Mouse (Mus musculus) macrophage (primary cell): ENCODE results near the gene Igfbp5. TPM values are rescaled to one million over a fixed set of nuclear protein-coding genes. Genes with fewer than 3 reads are reported as not detected.

Source experiments
- H3K27ac ChIP-seq: fragments of 350-480 bp; formaldehyde crosslinking; 2 replicates; pipeline ENCODE4 v1.9.0; 2021
- H3K36me3 ChIP-seq: fragments of 350-480 bp; formaldehyde crosslinking; 2 replicates; pipeline ENCODE4 v1.9.0; 2021; ENCODE audit errors: inconsistent target
- H3K4me3 ChIP-seq: fragments of 350-480 bp; formaldehyde crosslinking; 2 replicates; pipeline ENCODE4 v1.9.0; 2021; ENCODE audit errors: inconsistent target
- H3K79me2 ChIP-seq: fragments of 350-480 bp; formaldehyde crosslinking; 2 replicates; pipeline ENCODE4 v1.9.0; 2021; ENCODE audit errors: inconsistent target
- WGBS: methylation state at CpG from one replicate; pipeline ENCODE4 v1.1.7; 2026; ENCODE audit warnings: inconsistent platforms; ENCODE audit not compliant: missing documents; 5-methylcytosine and 5-hydroxymethylcytosine counted together
- polyA plus RNA-seq: library from polyadenylated mRNA; stranded (reverse); fragments of 250-400 nt; gene quantifications from 3 replicates; pipeline ENCODE4 v1.2.4, GENCODE M21; 2018; ENCODE audit warnings: inconsistent platforms

Igfbp5 gene
- polyA plus RNA-seq, 1 experiment from 2014 or later: 0.03 TPM

- 84% methylated on average over 7 of the region's 7 CpGs for WGBS
- Histone ChIP-seq H3K4me3 (no peak overlapping the region), H3K36me3 (no peaks in the 10 kb centered on the region), H3K79me2 (no peaks in the 10 kb centered on the region), H3K27ac (no peak overlapping the region)
These were observed 34.9 kb downstream of the Igfbp5 start for GRCm38 (mm10) chr1:72839791-72840190.

GRCm38 (mm10) chr1:72839356-72839755 is 35.3 kb downstream of the Igfbp5 start:
- Histone ChIP-seq H3K36me3 (no peaks in the 10 kb centered on the region), H3K79me2 (no peaks in the 10 kb centered on the region)
- 87% methylated on average over 8 of the region's 8 CpGs for WGBS

GRCm38 (mm10) chr1:72833563-72833962 is 41.1 kb downstream of the Igfbp5 start:
- Histone ChIP-seq H3K36me3 (no peaks in the 10 kb centered on the region), H3K27ac (no peak overlapping the region), H3K4me3 (no peak overlapping the region), H3K79me2 (no peaks in the 10 kb centered on the region)
- WGBS: 86% methylated on average over 4 of the region's 4 CpGs

More at GRCm38 (mm10) chr1:72839356-72839755, 35.3 kb downstream of the Igfbp5 start:
- Histone ChIP-seq H3K27ac (no peak overlapping the region), H3K4me3 (no peak overlapping the region)

- no peaks in the 10 kb centered on the region for H3K79me2 ChIP-seq
- WGBS: 88% methylated on average over 2 of the region's 3 CpGs
- no peak overlapping the region for H3K27ac ChIP-seq
- H3K4me3 ChIP-seq: no peak overlapping the region
- no peaks in the 10 kb centered on the region for H3K36me3 ChIP-seq
These were observed 42.0 kb downstream of the Igfbp5 start for GRCm38 (mm10) chr1:72832715-72833153.

- H3K79me2 ChIP-seq: no peaks in the 10 kb centered on the region
- no peaks in the 10 kb centered on the region for H3K36me3 ChIP-seq
- 91% methylated on average over 2 of the region's 2 CpGs for WGBS
- no peak overlapping the region for H3K27ac ChIP-seq
- no peak overlapping the region for H3K4me3 ChIP-seq
These were observed 44.2 kb downstream of the Igfbp5 start for GRCm38 (mm10) chr1:72830485-72830884.

- H3K36me3 ChIP-seq: no peaks in the 10 kb centered on the region
- no peaks in the 10 kb centered on the region for H3K79me2 ChIP-seq
- 81% methylated on average over 5 of the region's 5 CpGs for WGBS
- no peak overlapping the region for H3K27ac ChIP-seq
- no peak overlapping the region for H3K4me3 ChIP-seq
These were observed 45.8 kb downstream of the Igfbp5 start for GRCm38 (mm10) chr1:72828843-72829242.

- Histone ChIP-seq H3K79me2 (no peaks in the 10 kb centered on the region), H3K36me3 (no peaks in the 10 kb centered on the region), H3K4me3 (no peak overlapping the region), H3K27ac (no peak overlapping the region)
- WGBS: 33% methylated on average over 12 of the region's 12 CpGs
These were observed 47.0 kb downstream of the Igfbp5 start for GRCm38 (mm10) chr1:72827411-72828315.

- WGBS: 14% methylated on average over 7 of the region's 7 CpGs
- no peak overlapping the region for H3K27ac ChIP-seq
- no peaks in the 10 kb centered on the region for H3K36me3 ChIP-seq
- H3K79me2 ChIP-seq: no peaks in the 10 kb centered on the region
- no peak overlapping the region for H3K4me3 ChIP-seq
These were observed 47.8 kb downstream of the Igfbp5 start for GRCm38 (mm10) chr1:72826931-72827330.

- H3K36me3 ChIP-seq: no peaks in the 10 kb centered on the region
- WGBS: 12% methylated on average over 6 of the region's 6 CpGs
- no peaks in the 10 kb centered on the region for H3K79me2 ChIP-seq
- H3K4me3 ChIP-seq: no peak overlapping the region
- no peak overlapping the region for H3K27ac ChIP-seq
These were observed 48.2 kb downstream of the Igfbp5 start for GRCm38 (mm10) chr1:72826446-72826845.

GRCm38 (mm10) chr1:72825921-72826320 is 48.8 kb downstream of the Igfbp5 start:
- Histone ChIP-seq H3K36me3 (no peaks in the 10 kb centered on the region), H3K27ac (no peak overlapping the region), H3K4me3 (no peak overlapping the region), H3K79me2 (no peaks in the 10 kb centered on the region)
- WGBS: 37% methylated on average over 4 of the region's 4 CpGs

GRCm38 (mm10) chr1:72825286-72825685 is 49.4 kb downstream of the Igfbp5 start:
- Histone ChIP-seq H3K79me2 (no peaks in the 10 kb centered on the region), H3K27ac (no peak overlapping the region), H3K4me3 (no peak overlapping the region), H3K36me3 (no peaks in the 10 kb centered on the region)
- WGBS: 2% methylated on average over 20 of the region's 20 CpGs

- no peaks in the 10 kb centered on the region for H3K79me2 ChIP-seq
- H3K27ac ChIP-seq: no peak overlapping the region
- no peak overlapping the region for H3K4me3 ChIP-seq
- no peaks in the 10 kb centered on the region for H3K36me3 ChIP-seq
- 2% methylated on average over 35 of the region's 37 CpGs for WGBS
These were observed 50.0 kb downstream of the Igfbp5 start for GRCm38 (mm10) chr1:72824707-72825101.

- Histone ChIP-seq H3K27ac (no peak within 1 kb of the TSS), H3K79me2 (no peaks in the 10 kb centered on the region), H3K4me3 (no peak within 1 kb of the TSS), H3K36me3 (no peaks in the 10 kb centered on the region)
- 6% methylated on average over 44 of the region's 58 CpGs for WGBS
These were observed 50.7 kb downstream of the Igfbp5 start, which contains the start of gene Igfbp2 for GRCm38 (mm10) chr1:72823751-72824706. Gene Igfbp2 (plus strand): TSS chr1:72824503.

- WGBS: 84% methylated on average over 10 of the region's 10 CpGs
- Histone ChIP-seq H3K27ac (no peak overlapping the region), H3K4me3 (no peak overlapping the region), H3K79me2 (no peaks in the 10 kb centered on the region), H3K36me3 (no peaks in the 10 kb centered on the region)
These were observed 51.8 kb downstream of the Igfbp5 start for GRCm38 (mm10) chr1:72822893-72823292.
